Mouse (Mus musculus): Measurements from ENCODE around the gene Tmem208. TPM values are rescaled to one million over a fixed set of nuclear protein-coding genes. Genes with fewer than 3 reads are reported as not detected.

Tmem208 gene
- polyA plus RNA-seq, 1 experiment from 2014 or later: 105 TPM

DNA sequence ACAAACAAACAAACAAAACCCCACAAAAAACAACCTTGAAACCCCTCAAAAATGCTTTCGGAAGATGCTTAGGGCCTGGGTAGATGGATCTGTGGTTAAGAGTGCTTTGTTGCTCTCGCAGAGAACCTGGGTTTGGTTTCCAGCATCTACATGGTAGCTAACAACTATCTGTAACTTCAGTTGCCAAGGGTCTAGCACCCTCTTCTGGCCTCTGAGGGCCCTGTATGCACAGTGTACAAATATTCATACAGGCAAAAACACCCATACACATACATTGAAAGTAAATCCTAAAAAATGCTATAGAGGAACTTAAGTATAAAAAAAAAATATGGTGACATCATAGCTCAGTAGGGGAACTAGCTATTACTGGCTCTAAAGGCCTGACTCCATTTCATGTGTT, 57.9 kb downstream of the Tmem208 start:
- no peak for ATAC-seq (ENCODE audit: low FRiP score, low TSS enrichment)
- Histone ChIP-seq H3K9me3 (ENCODE audit: control insufficient read depth, low read length) (no peaks in the 10 kb centered on the region), H3K27me3 (ENCODE audit: control insufficient read depth, insufficient read depth, low read length) (no peaks in the 10 kb centered on the region), H3K9ac (ENCODE audit: low read length) (no peak overlapping the region), H3K4me1 (replicated peaks; ENCODE audit: control insufficient read depth, insufficient read depth) (no peaks in the 10 kb centered on the region), H3K36me3 (ENCODE audit: control insufficient read depth, insufficient read depth, low read length) (no peaks in the 10 kb centered on the region), H3K4me2 (replicated peaks; ENCODE audit: low read depth) (no peak overlapping the region), H3K4me3 (ENCODE audit: low read depth, low read length) (no peak overlapping the region), H3K27ac (replicated peaks) (no peak overlapping the region)
- 100% methylated on average over 2 of the region's 2 CpGs for WGBS
- TF ChIP-seq CTCF (IDR thresholded peaks at IDR 0.05; ENCODE audit: low read depth): 0 out of 2 replicates have a peak, but pooled peaks have one; percentile 18
- no peak for TF ChIP-seq EP300 (optimal IDR thresholded peaks at IDR 0.05)
- no peak for DNase-seq (ENCODE audit: low spot score)

MicroRNAs encoded within 50 kb of the gene (microRNA counts, 519-probe panel; counts per million panel counts)
- 1,498 counts per million, percentile 1 among the panel's probes with 10 or more counts for microRNA mmu-miR-328

Small RNA genes lying within 50 kb of the gene (microRNA-seq; reads per million reads assigned to microRNA genes)
- not detected for gene Gm27320
- 232 reads per million, percentile 56 among the genes with 10 or more reads in this experiment for gene Mir328

Other genes with a start within 250 kb of the Tmem208 start
- not detected in 2 replicates for gene Ces3b, start 242.6 kb upstream of the Tmem208 start, polyA plus RNA-seq (2015; fragmentation: Nextera tagmentation; extraction: Ambion mirVana)
- gene Ces4a, start 194.6 kb upstream of the Tmem208 start, polyA plus RNA-seq (2015; fragmentation: Nextera tagmentation; extraction: Ambion mirVana): not detected in 2 replicates
- 31.4 and 33.5 TPM in 2 replicates for gene Cbfb, start 155.7 kb upstream of the Tmem208 start, polyA plus RNA-seq (2015; fragmentation: Nextera tagmentation; extraction: Ambion mirVana)
- 19.1 and 21.5 TPM in 2 replicates for gene D230025D16Rik, start 101.2 kb upstream of the Tmem208 start, polyA plus RNA-seq (2015; fragmentation: Nextera tagmentation; extraction: Ambion mirVana)
- 14.7 and 15.4 TPM in 2 replicates for gene B3gnt9, start 71.2 kb upstream of the Tmem208 start, polyA plus RNA-seq (2015; fragmentation: Nextera tagmentation; extraction: Ambion mirVana)
- 28.6 and 30.5 TPM in 2 replicates for gene Tradd, start 61.7 kb upstream of the Tmem208 start, polyA plus RNA-seq (2015; fragmentation: Nextera tagmentation; extraction: Ambion mirVana)
- 3.5 and 3.7 TPM in 2 replicates for gene Fbxl8, start 61.7 kb upstream of the Tmem208 start, polyA plus RNA-seq (2015; fragmentation: Nextera tagmentation; extraction: Ambion mirVana)
- 0.23 and 0.34 TPM in 2 replicates for gene Hsf4, start 56.6 kb upstream of the Tmem208 start, polyA plus RNA-seq (2015; fragmentation: Nextera tagmentation; extraction: Ambion mirVana)
- gene Nol3, start 50.2 kb upstream of the Tmem208 start, polyA plus RNA-seq (2015; fragmentation: Nextera tagmentation; extraction: Ambion mirVana): 1.2 and 1.4 TPM in 2 replicates
- gene 4931428F04Rik, start 36.5 kb upstream of the Tmem208 start, polyA plus RNA-seq (2015; fragmentation: Nextera tagmentation; extraction: Ambion mirVana): 1.9 and 3.0 TPM in 2 replicates
- gene Exoc3l, start 30.3 kb upstream of the Tmem208 start, polyA plus RNA-seq (2015; fragmentation: Nextera tagmentation; extraction: Ambion mirVana): 3.4 and 3.7 TPM in 2 replicates
- 31.0 and 38.5 TPM in 2 replicates for gene E2f4, start 28.7 kb upstream of the Tmem208 start, polyA plus RNA-seq (2015; fragmentation: Nextera tagmentation; extraction: Ambion mirVana)
- 17.1 and 19.9 TPM in 2 replicates for gene Elmo3, start 20.8 kb upstream of the Tmem208 start, polyA plus RNA-seq (2015; fragmentation: Nextera tagmentation; extraction: Ambion mirVana)
- 2.7 and 2.8 TPM in 2 replicates for gene Lrrc29, start 76 bp upstream of the Tmem208 start, polyA plus RNA-seq (2015; fragmentation: Nextera tagmentation; extraction: Ambion mirVana)
- gene Fhod1, start 21.6 kb downstream of the Tmem208 start, polyA plus RNA-seq (2015; fragmentation: Nextera tagmentation; extraction: Ambion mirVana): 0.63 and 0.93 TPM in 2 replicates
- 0.29 and 0.40 TPM in 2 replicates for gene Slc9a5, start 22.5 kb downstream of the Tmem208 start, polyA plus RNA-seq (2015; fragmentation: Nextera tagmentation; extraction: Ambion mirVana)
- 0.05 and 0.10 TPM in 2 replicates for gene Plekhg4, start 46.9 kb downstream of the Tmem208 start, polyA plus RNA-seq (2015; fragmentation: Nextera tagmentation; extraction: Ambion mirVana)
- not detected in 2 replicates for gene Kctd19, start 87.1 kb downstream of the Tmem208 start, polyA plus RNA-seq (2015; fragmentation: Nextera tagmentation; extraction: Ambion mirVana)
- gene Lrrc36, start 87.2 kb downstream of the Tmem208 start, polyA plus RNA-seq (2015; fragmentation: Nextera tagmentation; extraction: Ambion mirVana): 0.08 and 0.19 TPM in 2 replicates
- 89.9 and 99.8 TPM in 2 replicates for gene Tppp3, start 145.2 kb downstream of the Tmem208 start, polyA plus RNA-seq (2015; fragmentation: Nextera tagmentation; extraction: Ambion mirVana)
- 15.6 and 17.2 TPM in 2 replicates for gene Zdhhc1, start 170.5 kb downstream of the Tmem208 start, polyA plus RNA-seq (2015; fragmentation: Nextera tagmentation; extraction: Ambion mirVana)
- gene Hsd11b2, start 192.4 kb downstream of the Tmem208 start, polyA plus RNA-seq (2015; fragmentation: Nextera tagmentation; extraction: Ambion mirVana): 2.5 and 2.8 TPM in 2 replicates
- gene Atp6v0d1, start 239.7 kb downstream of the Tmem208 start, polyA plus RNA-seq (2015; fragmentation: Nextera tagmentation; extraction: Ambion mirVana): 96.2 and 101 TPM in 2 replicates

All from stomach, postnatal 0 days (tissue).